In genomic region chr3:148237555-148237954, GRCm38 (mm10) we compare ENCODE assay signal across 22 mouse cellular contexts.
DNase-seq lines count a peak whose midpoint lies in the region; ATAC-seq lines count a peak whose summit lies in the region.
"Had no signal": no experiment of that assay in that cellular context is flagged by ENCODE, and none has a peak within 500 bp of the region (broad histone marks: within the 10 kb centered on the region; RNA-seq: fewer than 3 reads in every experiment).

No protein-coding gene starts in this region.

- no peaks in the 10 kb centered on the region for H3K9me3 ChIP-seq in forebrain, embryonic 11.5 days (ENCODE audit: control insufficient read depth, low read length)
- no peaks in the 10 kb centered on the region for H3K9me3 ChIP-seq in forebrain, embryonic 10.5 days
- H3K9me3 ChIP-seq in liver, embryonic 12.5 days (replicated peaks): 0 out of 2 replicates have a peak, but pooled peaks cover 2% of the 10 kb centered on the region
- H3K9me3 ChIP-seq: heart, embryonic 10.5 days; hindbrain, embryonic 10.5 days; limb, embryonic 15.5 days; midbrain, embryonic 10.5 days; neural tube, embryonic 13.5 days had no signal

- H3K27ac ChIP-seq in forebrain, embryonic 11.5 days (ENCODE audit: low read depth, low read length): no peak overlapping the region
- no peak overlapping the region for H3K27ac ChIP-seq in forebrain, embryonic 10.5 days
- H3K27ac ChIP-seq in liver, embryonic 12.5 days: no peak overlapping the region
- H3K27ac ChIP-seq: gastrocnemius, adult 2 months; heart, embryonic 10.5 days; hindbrain, embryonic 10.5 days; limb, embryonic 15.5 days; macrophage; midbrain, embryonic 10.5 days; neural tube, embryonic 13.5 days; stomach, postnatal 0 days had no signal

- no peak overlapping the region for H3K9ac ChIP-seq in forebrain, embryonic 11.5 days (ENCODE audit: low read length)
- H3K9ac ChIP-seq in liver, embryonic 12.5 days: no peak overlapping the region
- H3K9ac ChIP-seq: limb, embryonic 15.5 days; neural tube, embryonic 13.5 days had no signal

- WGBS in forebrain, embryonic 11.5 days: 59% methylated on average over 6 of the region's 6 CpGs
- 77% methylated on average over 6 of the region's 6 CpGs for WGBS in forebrain, embryonic 10.5 days
- 61% methylated on average over 6 of the region's 6 CpGs for WGBS in liver, embryonic 12.5 days (ENCODE audit: insufficient replicate concordance)

- ATAC-seq in forebrain, embryonic 11.5 days (replicated peaks; ENCODE audit: low FRiP score): peak; percentile 64; the same call in 1 of the 2 replicates
- ATAC-seq in liver, embryonic 12.5 days: no peak
- ATAC-seq: midbrain, embryonic 16.5 days had no signal

- H3K4me1 ChIP-seq in forebrain, embryonic 11.5 days (replicated peaks; ENCODE audit: control insufficient read depth, insufficient read depth, low read length): no peaks in the 10 kb centered on the region
- no peaks in the 10 kb centered on the region for H3K4me1 ChIP-seq in forebrain, embryonic 10.5 days
- no peaks in the 10 kb centered on the region for H3K4me1 ChIP-seq in liver, embryonic 12.5 days
- H3K4me1 ChIP-seq: heart, embryonic 10.5 days; hindbrain, embryonic 10.5 days; limb, embryonic 15.5 days; midbrain, embryonic 10.5 days; neural tube, embryonic 13.5 days had no signal

- DNase-seq in forebrain, embryonic 11.5 days (ENCODE audit: low spot score): no peak
- no peak for DNase-seq in forebrain, embryonic 10.5 days (ENCODE audit: extremely low spot score, low spot score)
- peak; percentile 7 for DNase-seq in liver
- peak; percentile 32 for DNase-seq in lung, postnatal 10 days
- DNase-seq in lung, postnatal 14 days: no peak
- DNase-seq in frontal cortex, postnatal 36 days (ENCODE audit: low spot score in 2 of 2): no peak
- no peak for DNase-seq in left cerebral cortex, adult 9 months (ENCODE audit: low spot score in 2 of 2)
- DNase-seq: adrenal gland, postnatal 14 days; cerebellum, adult 9-10 months; gastrocnemius, adult 2 months; kidney, postnatal 36 days; right cerebral cortex, adult 18-20 months had no signal

- no peaks in the 10 kb centered on the region for H3K27me3 ChIP-seq in forebrain, embryonic 11.5 days (ENCODE audit: control insufficient read depth, insufficient read depth, low read length)
- no peaks in the 10 kb centered on the region for H3K27me3 ChIP-seq in forebrain, embryonic 10.5 days (ENCODE audit: poor library complexity, severe bottlenecking)
- H3K27me3 ChIP-seq in liver, embryonic 12.5 days (replicated peaks): no peaks in the 10 kb centered on the region
- H3K27me3 ChIP-seq: limb, embryonic 15.5 days; neural tube, embryonic 13.5 days had no signal

- no peaks in the 10 kb centered on the region for H3K36me3 ChIP-seq in forebrain, embryonic 11.5 days (ENCODE audit: control insufficient read depth, insufficient read depth, low read length)
- no peaks in the 10 kb centered on the region for H3K36me3 ChIP-seq in forebrain, embryonic 10.5 days (replicated peaks)
- no peaks in the 10 kb centered on the region for H3K36me3 ChIP-seq in liver, embryonic 12.5 days
- H3K36me3 ChIP-seq: heart, embryonic 10.5 days; hindbrain, embryonic 10.5 days; limb, embryonic 15.5 days; midbrain, embryonic 10.5 days; neural tube, embryonic 13.5 days had no signal

- no peak overlapping the region for H3K4me3 ChIP-seq in forebrain, embryonic 11.5 days (ENCODE audit: low read depth, low read length)
- no peak overlapping the region for H3K4me3 ChIP-seq in forebrain, embryonic 10.5 days
- H3K4me3 ChIP-seq in liver, embryonic 12.5 days: no peak overlapping the region
- H3K4me3 ChIP-seq: gastrocnemius, adult 2 months; heart, embryonic 10.5 days; hindbrain, embryonic 10.5 days; limb, embryonic 15.5 days; midbrain, embryonic 10.5 days; myocyte; neural tube, embryonic 13.5 days had no signal

- H3K4me2 ChIP-seq in forebrain, embryonic 11.5 days (ENCODE audit: low read depth, low read length, severe bottlenecking): no peak overlapping the region
- no peak overlapping the region for H3K4me2 ChIP-seq in liver, embryonic 12.5 days
- H3K4me2 ChIP-seq: limb, embryonic 15.5 days; neural tube, embryonic 13.5 days had no signal

Comparison
In these comparisons a context has a peak if more than half of its experiments do, and no peak if none do; other contexts are left out.
1. DNase-seq: peak in liver (single experiment) and lung, postnatal 10 days (single experiment); none in forebrain, embryonic 11.5 days (single experiment), forebrain, embryonic 10.5 days (single experiment), lung, postnatal 14 days (single experiment), frontal cortex, postnatal 36 days (0 of 2) and left cerebral cortex, adult 9 months (0 of 2).